Mouse (Mus musculus) bone marrow macrophage, adult 2 months (primary cell): ENCODE data around the gene Gm13288.
"Not testable (repeated sequence)": the region's sequence is repeated elsewhere in the genome, so short reads cannot be mapped to it uniquely, and the experiment has no call there.

Source experiments
- CTCF ChIP-seq: IDR thresholded peaks from 2 replicates; pipeline ENCODE4 v1.5.1; 2012; ENCODE audit warnings: low read depth, mild to moderate bottlenecking, low read length, moderate library complexity
- POLR2A ChIP-seq: IDR thresholded peaks from 2 replicates; pipeline ENCODE4 v1.6.1; 2012; ENCODE audit warnings: mild to moderate bottlenecking, low read depth, low read length, borderline replicate concordance

DNA sequence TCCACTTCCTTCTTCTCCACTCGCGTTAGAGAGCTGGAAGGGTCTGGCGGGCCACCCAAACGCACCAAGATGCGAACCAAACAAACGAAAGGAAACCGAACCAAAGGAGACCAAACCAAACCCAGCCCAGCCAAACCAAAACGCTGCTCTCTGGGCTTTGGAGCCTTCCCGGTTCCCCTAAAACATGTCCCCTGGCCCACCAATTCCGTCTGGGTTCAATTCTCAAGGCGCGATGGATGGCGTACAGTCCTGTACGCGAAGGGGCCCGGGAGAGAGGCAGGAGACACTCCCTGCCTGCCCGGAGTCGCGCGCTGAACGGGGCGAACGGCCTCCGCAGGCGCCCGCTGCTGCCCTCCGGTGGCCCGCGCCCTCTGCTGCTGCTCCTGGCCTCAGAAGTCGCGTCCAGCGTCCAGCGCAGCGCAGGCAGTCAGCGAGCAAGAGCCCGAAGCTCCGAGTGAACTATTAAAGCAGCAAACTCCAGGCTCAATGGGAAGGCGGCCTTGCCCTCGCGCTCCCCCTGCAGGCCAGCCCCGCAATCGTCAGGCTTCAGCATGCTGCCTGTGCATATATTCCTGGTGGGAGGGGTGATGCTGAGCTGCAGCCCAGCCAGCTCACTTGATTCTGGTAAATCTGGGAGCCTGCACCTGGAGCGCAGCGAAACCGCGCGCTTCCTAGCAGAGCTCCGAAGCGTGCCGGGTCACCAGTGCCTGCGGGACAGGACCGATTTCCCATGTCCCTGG lies 11.2 kb upstream of the Gm13288 start, which contains the start of gene Gm13275:
- not testable (repeated sequence) for TF ChIP-seq CTCF, POLR2A
